Mouse (Mus musculus) limb, embryonic 11.5 days (tissue): Measurements from ENCODE around the gene Efhc2. TPM values are rescaled to one million over a fixed set of nuclear protein-coding genes. Genes with fewer than 3 reads are reported as not detected.

Experiments used
- ATAC-seq: fragments of 200-750 bp; cut with Nextera tagmentation; 2 replicates; pipeline ENCODE4 v1.8.0; 2017; ENCODE audit warnings: low read depth; ENCODE audit not compliant: insufficient number of reproducible peaks, low FRiP score, low TSS enrichment
- DNase-seq: peaks from one replicate; pipeline ENCODE4 v3.0.0-alpha.2; 2015; ENCODE audit warnings: low spot score
- H3K27ac ChIP-seq: fragments of 300-500 bp; sonication (generic); replicated peaks from 2 replicates; pipeline ENCODE4 v1.5.1; 2014; ENCODE audit warnings: low read depth, mild to moderate bottlenecking, low read length
- H3K27me3 ChIP-seq: fragments of 300-500 bp; sonication (generic); 2 replicates; pipeline ENCODE4 v1.6.1; 2014; ENCODE audit warnings: mild to moderate bottlenecking, low read length, mixed read lengths; ENCODE audit not compliant: control insufficient read depth, insufficient read depth
- H3K36me3 ChIP-seq: fragments of 300-500 bp; sonication (generic); 2 replicates; pipeline ENCODE4 v1.6.1; 2014; ENCODE audit warnings: mild to moderate bottlenecking, low read length, moderate library complexity, mixed read lengths; ENCODE audit not compliant: control insufficient read depth, insufficient read depth
- H3K4me1 ChIP-seq: fragments of 300-500 bp; sonication (generic); 2 replicates; pipeline ENCODE4 v1.6.1; 2014; ENCODE audit warnings: low read length, mixed read lengths; ENCODE audit not compliant: control insufficient read depth, insufficient read depth
- H3K4me2 ChIP-seq: fragments of 300-500 bp; sonication (generic); 2 replicates; pipeline ENCODE4 v1.6.1; 2014; ENCODE audit warnings: low read depth, mild to moderate bottlenecking, moderate library complexity; ENCODE audit not compliant: severe bottlenecking
- H3K4me3 ChIP-seq: fragments of 300-500 bp; sonication (generic); 2 replicates; pipeline ENCODE4 v1.5.1; 2014; ENCODE audit warnings: low read depth, low read length
- H3K9ac ChIP-seq: fragments of 300-500 bp; sonication (generic); 2 replicates; pipeline ENCODE4 v1.6.1; 2014; ENCODE audit warnings: mild to moderate bottlenecking, low read length
- H3K9me3 ChIP-seq: fragments of 300-500 bp; sonication (generic); 2 replicates; pipeline ENCODE4 v1.6.1; 2016; ENCODE audit warnings: low read length; ENCODE audit not compliant: control insufficient read depth
- WGBS: fragments of 180-500 bp; shearing (Covaris S2); extraction: QIAGEN DNeasy Blood & Tissue Kit; methylation state at CpG from one replicate; pipeline ENCODE4 v1.1.7; 2014; 5-methylcytosine and 5-hydroxymethylcytosine counted together
- polyA plus RNA-seq: library from polyadenylated mRNA; unstranded; fragments of >200 nt; fragmentation: Nextera tagmentation; extraction: Ambion mirVana; gene quantifications from 2 replicates; pipeline ENCODE4 v1.2.1, GENCODE M21; 2014

The Efhc2 gene
- 0.24 and 0.36 TPM in 2 replicates for polyA plus RNA-seq

GRCm38 (mm10) chrX:17319126-17319583, at the start of gene Efhc2:
Gene Efhc2, minus strand, starts transcription at chrX:17319368.
- ATAC-seq (no peak), DNase-seq (peak; percentile 32)
- WGBS = 8% methylated on average over 13 of the region's 19 CpGs
- H3K4me3 ChIP-seq = peak within 1 kb of the TSS; percentile 30
- no peak within 1 kb of the TSS for H3K27ac ChIP-seq
- no peaks in the 10 kb centered on the region for H3K36me3 ChIP-seq
- no peaks in the 10 kb centered on the region for H3K9me3 ChIP-seq
- peak within 1 kb of the TSS; percentile 46; the same call in 1 of the 2 replicates for H3K4me2 ChIP-seq
- H3K9ac ChIP-seq = no peak within 1 kb of the TSS
- no peaks in the 10 kb centered on the region for H3K27me3 ChIP-seq
- no peaks in the 10 kb centered on the region for H3K4me1 ChIP-seq

DNA sequence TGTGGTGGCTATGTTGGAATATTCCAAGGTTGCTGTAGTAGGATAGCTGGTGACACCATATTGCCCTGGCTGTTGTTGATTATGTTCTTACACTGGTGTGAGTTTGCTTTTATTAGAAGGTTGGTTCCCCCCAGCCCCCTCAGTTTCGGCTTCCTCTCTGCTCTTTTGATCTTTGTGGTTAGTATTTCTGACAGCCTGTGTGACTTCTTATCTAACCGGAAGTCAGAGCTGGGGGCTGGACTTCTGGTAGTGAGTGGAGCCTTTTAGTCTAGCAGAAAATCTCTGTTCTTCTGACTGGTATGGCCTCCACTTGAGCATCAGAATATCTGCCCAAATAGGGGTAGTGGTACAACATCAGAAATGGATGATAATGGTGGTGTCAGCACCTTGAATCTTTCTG, 45.9 kb upstream of the Efhc2 start:
- Histone ChIP-seq H3K4me2 (no peak overlapping the region), H3K9me3 (no peaks in the 10 kb centered on the region), H3K4me3 (no peak overlapping the region), H3K9ac (no peak overlapping the region), H3K27ac (no peak overlapping the region), H3K4me1 (no peaks in the 10 kb centered on the region), H3K36me3 (no peaks in the 10 kb centered on the region), H3K27me3 (no peaks in the 10 kb centered on the region)
- 66% methylated on average over 2 of the region's 2 CpGs for WGBS
- ATAC-seq (no peak), DNase-seq (no peak)

DNA sequence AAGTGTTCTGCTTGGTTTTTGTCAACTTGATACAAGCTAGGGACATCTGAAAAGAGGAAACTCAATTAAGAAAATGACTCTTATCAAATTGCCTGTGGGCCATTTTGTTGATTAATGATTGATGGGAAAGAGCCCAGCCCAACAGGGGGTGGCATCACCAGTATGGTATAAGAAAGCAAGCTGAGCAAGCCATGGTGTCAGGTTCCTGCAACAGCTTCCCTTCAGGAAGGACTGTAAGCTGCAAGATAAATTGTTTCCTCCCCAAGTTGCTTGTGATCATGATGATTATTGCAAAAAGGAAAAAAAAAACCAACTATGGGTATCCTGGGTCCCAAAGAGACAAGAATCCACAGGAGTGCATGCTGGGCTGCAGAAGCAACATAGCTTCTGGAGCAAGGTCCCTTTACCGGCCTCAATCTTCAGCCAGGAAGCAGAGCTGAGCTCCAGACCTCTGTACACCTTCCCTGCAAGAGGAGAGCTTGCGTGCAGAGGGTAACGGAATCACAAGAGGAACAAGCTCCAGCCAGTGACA, 18.8 kb downstream of the Efhc2 start:
- H3K4me3 ChIP-seq = no peak overlapping the region
- H3K27me3 ChIP-seq = no peaks in the 10 kb centered on the region
- WGBS = 79% methylated on average over 3 of the region's 3 CpGs
- H3K9me3 ChIP-seq = no peaks in the 10 kb centered on the region
- H3K4me2 ChIP-seq = no peak overlapping the region
- no peak overlapping the region for H3K27ac ChIP-seq
- ATAC-seq (no peak), DNase-seq (no peak)
- no peaks in the 10 kb centered on the region for H3K36me3 ChIP-seq
- H3K9ac ChIP-seq = no peak overlapping the region
- H3K4me1 ChIP-seq = no peaks in the 10 kb centered on the region

GRCm38 (mm10) chrX:17283899-17284298, 35.3 kb downstream of the Efhc2 start:
- ATAC-seq (no peak), DNase-seq (no peak)
- Histone ChIP-seq H3K27me3 (no peaks in the 10 kb centered on the region), H3K4me1 (no peaks in the 10 kb centered on the region), H3K36me3 (no peaks in the 10 kb centered on the region), H3K9ac (no peak overlapping the region), H3K27ac (no peak overlapping the region), H3K4me2 (no peak overlapping the region), H3K4me3 (no peak overlapping the region), H3K9me3 (no peaks in the 10 kb centered on the region)
- 89% methylated on average over 2 of the region's 2 CpGs for WGBS

- no peaks in the 10 kb centered on the region for H3K27me3 ChIP-seq
- H3K9ac ChIP-seq = no peak overlapping the region
- no peaks in the 10 kb centered on the region for H3K4me1 ChIP-seq
- no peaks in the 10 kb centered on the region for H3K36me3 ChIP-seq
- no peak overlapping the region for H3K27ac ChIP-seq
- no peaks in the 10 kb centered on the region for H3K9me3 ChIP-seq
- ATAC-seq (no peak), DNase-seq (no peak)
- no peak overlapping the region for H3K4me3 ChIP-seq
- no peak overlapping the region for H3K4me2 ChIP-seq
Observed at GRCm38 (mm10) chrX:17225141-17225540, 94.0 kb downstream of the Efhc2 start.

GRCm38 (mm10) chrX:17217451-17217850, 101.7 kb downstream of the Efhc2 start:
- Histone ChIP-seq H3K27ac (no peak overlapping the region), H3K4me2 (no peak overlapping the region), H3K4me1 (no peaks in the 10 kb centered on the region), H3K27me3 (no peaks in the 10 kb centered on the region), H3K4me3 (no peak overlapping the region), H3K9ac (no peak overlapping the region), H3K36me3 (no peaks in the 10 kb centered on the region), H3K9me3 (no peaks in the 10 kb centered on the region)
- ATAC-seq = no peak
- DNase-seq = no peak

- Histone ChIP-seq H3K4me1 (no peaks in the 10 kb centered on the region), H3K27ac (no peak overlapping the region), H3K4me2 (no peak overlapping the region), H3K4me3 (no peak overlapping the region), H3K9me3 (no peaks in the 10 kb centered on the region), H3K9ac (no peak overlapping the region), H3K27me3 (no peaks in the 10 kb centered on the region), H3K36me3 (no peaks in the 10 kb centered on the region)
- DNase-seq (no peak), ATAC-seq (no peak)
- WGBS = 76% methylated on average over 2 of the region's 2 CpGs
Observed at GRCm38 (mm10) chrX:17213515-17213914, 105.7 kb downstream of the Efhc2 start.

- WGBS = 82% methylated on average over 3 of the region's 3 CpGs
- H3K27me3 ChIP-seq = no peaks in the 10 kb centered on the region
- H3K27ac ChIP-seq = no peak overlapping the region
- H3K4me3 ChIP-seq = no peak overlapping the region
- ATAC-seq (no peak), DNase-seq (no peak)
- no peak overlapping the region for H3K9ac ChIP-seq
- no peak overlapping the region for H3K4me2 ChIP-seq
- no peaks in the 10 kb centered on the region for H3K9me3 ChIP-seq
- H3K4me1 ChIP-seq = no peaks in the 10 kb centered on the region
- H3K36me3 ChIP-seq = no peaks in the 10 kb centered on the region
Observed at GRCm38 (mm10) chrX:17175748-17176147, 143.4 kb downstream of the Efhc2 start.

DNA sequence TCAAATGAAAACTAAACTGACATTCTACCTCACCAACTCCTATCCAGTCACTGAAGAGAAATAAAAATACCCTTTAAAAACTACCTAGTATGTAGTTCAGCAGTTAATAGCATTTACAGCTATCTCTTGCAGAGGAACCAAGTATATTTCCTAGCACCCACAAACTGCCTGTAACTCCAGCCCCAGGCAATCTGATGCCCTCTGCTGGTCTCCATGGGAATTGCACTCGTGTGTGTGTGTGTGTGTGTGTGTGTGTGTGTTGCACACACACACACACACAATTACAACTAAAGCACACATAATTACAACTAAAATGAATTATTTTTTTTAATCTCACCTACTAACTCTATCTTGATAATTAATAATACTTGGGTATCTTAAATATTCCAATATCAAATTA, 153.5 kb downstream of the Efhc2 start:
- no peaks in the 10 kb centered on the region for H3K27me3 ChIP-seq

More for the DNA sequence above, 153.5 kb downstream of the Efhc2 start:
- Histone ChIP-seq H3K4me3 (no peak overlapping the region), H3K4me2 (no peak overlapping the region), H3K9ac (no peak overlapping the region), H3K27ac (no peak overlapping the region), H3K36me3 (no peaks in the 10 kb centered on the region), H3K9me3 (no peaks in the 10 kb centered on the region), H3K4me1 (no peaks in the 10 kb centered on the region)
- ATAC-seq (no peak), DNase-seq (no peak)
- 42% methylated on average over 1 of the region's 1 CpGs for WGBS
